Mouse (Mus musculus): Measurements from ENCODE around the gene Umad1. TPM values are rescaled to one million over a fixed set of nuclear protein-coding genes. Genes with fewer than 3 reads are reported as not detected.

Gene Umad1
- total and polyA plus RNA-seq, 3 experiments = 7.6 to 17.5 (median 10.0) TPM

GRCm38 (mm10) chr6:8374712-8375111, 115.6 kb downstream of the Umad1 start:
- dilution Hi-C loops (cut with MboI; ENCODE audit: extremely low pct_ligation_motif_present, extremely low pct_unique_long_range_greater_than_20kb, low sequenced_read_pairs) = no loop called here
- no peak for TF ChIP-seq MXI1 (IDR thresholded peaks at IDR 0.05; ENCODE audit: low read depth, low read length)
- TF ChIP-seq USF1 (IDR thresholded peaks at IDR 0.05; ENCODE audit: low read depth, low read length) = no peak
- no peak for TF ChIP-seq NRF1 (IDR thresholded peaks at IDR 0.05; ENCODE audit: low read depth, low read length)
- TF ChIP-seq E2F4 (IDR thresholded peaks at IDR 0.05; ENCODE audit: insufficient replicate concordance, low read depth, low read length) = no peak
- no peak for TF ChIP-seq CTCF (conservative IDR thresholded peaks at IDR 0.05 in 1 of 2, IDR thresholded peaks at IDR 0.05 in 1 of 2; ENCODE audit: low read depth in 2 of 2, low read length in 2 of 2)
- TF ChIP-seq MEF2A (IDR thresholded peaks at IDR 0.05; ENCODE audit: borderline replicate concordance, low read depth, low read length) = no peak
- in situ Hi-C loops (cut with MboI; ENCODE audit: low pct_ligation_motif_present, low pct_unique_long_range_greater_than_20kb, low sequenced_read_pairs) = no loop called here
- H3K4me3 ChIP-seq (replicated peaks in 1 of 3; ENCODE audit: low read depth in 2 of 3, low read length in 2 of 3, poor library complexity in 1 of 3) = no peak overlapping the region
- no peak overlapping the region for H3K4me2 ChIP-seq (ENCODE audit: insufficient read depth, low read depth, poor library complexity, severe bottlenecking)
- H3K79me2 ChIP-seq (replicated peaks; ENCODE audit: control insufficient read depth, extremely low read depth, insufficient read depth, poor library complexity, severe bottlenecking) = no peaks in the 10 kb centered on the region
- no peak overlapping the region for H3K27ac ChIP-seq (ENCODE audit: insufficient read depth, low read depth)
- no peaks in the 10 kb centered on the region for H3K27me3 ChIP-seq (replicated peaks)
- no peak for DNase-seq (ENCODE audit: extremely low read depth)
- peaks cover 3 to 10% of the 10 kb centered on the region in 2 experiments for H3K36me3 ChIP-seq (replicated peaks in 1 of 2; ENCODE audit: control insufficient read depth in 1 of 2, insufficient read depth in 1 of 2, low read length in 1 of 2)
- no peaks in the 10 kb centered on the region for H3K9me3 ChIP-seq (replicated peaks; ENCODE audit: low read length)
- H3K9ac ChIP-seq (ENCODE audit: insufficient read depth, low read depth) = no peak overlapping the region
- H3K4me1 ChIP-seq (ENCODE audit: control insufficient read depth in 1 of 2, insufficient read depth in 2 of 2) = no peaks in the 10 kb centered on the region

DNA sequence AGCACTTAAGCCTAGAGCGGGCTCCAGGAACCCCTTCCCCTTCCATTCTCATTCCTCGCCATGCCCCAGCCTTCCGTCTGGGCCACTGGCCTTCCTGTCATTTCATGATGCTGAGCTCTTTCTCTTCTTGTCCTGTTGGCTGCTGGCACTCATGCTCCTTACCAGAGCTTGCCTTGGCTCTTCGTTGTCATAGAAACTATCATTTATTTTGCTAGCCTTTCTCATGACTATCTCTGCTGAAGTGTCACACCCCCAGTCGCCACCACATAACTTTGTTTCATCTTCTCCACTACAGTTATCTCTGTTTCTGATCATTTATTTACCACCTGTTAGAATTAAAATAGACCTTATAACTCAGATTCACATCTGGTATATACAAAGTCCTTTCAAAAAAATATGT, 117.3 kb downstream of the Umad1 start:
- dilution Hi-C loops (cut with MboI; ENCODE audit: extremely low pct_ligation_motif_present, extremely low pct_unique_long_range_greater_than_20kb, low sequenced_read_pairs) = no loop called here

GRCm38 (mm10) chr6:8377667-8378066, 118.6 kb downstream of the Umad1 start:
- Histone ChIP-seq H3K4me3 (replicated peaks in 1 of 3; ENCODE audit: low read depth in 2 of 3, low read length in 2 of 3, poor library complexity in 1 of 3) (no peak overlapping the region), H3K27ac (ENCODE audit: insufficient read depth, low read depth) (no peak overlapping the region), H3K4me2 (ENCODE audit: insufficient read depth, low read depth, poor library complexity, severe bottlenecking) (no peak overlapping the region), H3K9ac (ENCODE audit: insufficient read depth, low read depth) (no peak overlapping the region), H3K79me2 (replicated peaks; ENCODE audit: control insufficient read depth, extremely low read depth, insufficient read depth, poor library complexity, severe bottlenecking) (no peaks in the 10 kb centered on the region), H3K36me3 (replicated peaks in 1 of 2; ENCODE audit: control insufficient read depth in 1 of 2, insufficient read depth in 1 of 2, low read length in 1 of 2) (peaks cover 0 to 8% of the 10 kb centered on the region in 2 experiments), H3K27me3 (replicated peaks) (no peaks in the 10 kb centered on the region), H3K9me3 (replicated peaks; ENCODE audit: low read length) (no peaks in the 10 kb centered on the region), H3K4me1 (ENCODE audit: control insufficient read depth in 1 of 2, insufficient read depth in 2 of 2) (no peaks in the 10 kb centered on the region)
- dilution Hi-C loops (cut with MboI; ENCODE audit: extremely low pct_ligation_motif_present, extremely low pct_unique_long_range_greater_than_20kb, low sequenced_read_pairs) (no loop called here), in situ Hi-C loops (cut with MboI; ENCODE audit: low pct_ligation_motif_present, low pct_unique_long_range_greater_than_20kb, low sequenced_read_pairs) (no loop called here)
- no peak for TF ChIP-seq ZC3H11A (IDR thresholded peaks at IDR 0.05; ENCODE audit: low read depth, low read length)
- no peak for DNase-seq (ENCODE audit: extremely low read depth)

More for the DNA sequence above, 117.3 kb downstream of the Umad1 start:
- Histone ChIP-seq H3K9me3 (replicated peaks; ENCODE audit: low read length) (no peaks in the 10 kb centered on the region), H3K79me2 (replicated peaks; ENCODE audit: control insufficient read depth, extremely low read depth, insufficient read depth, poor library complexity, severe bottlenecking) (no peaks in the 10 kb centered on the region), H3K36me3 (replicated peaks in 1 of 2; ENCODE audit: control insufficient read depth in 1 of 2, insufficient read depth in 1 of 2, low read length in 1 of 2) (peaks cover 3 to 10% of the 10 kb centered on the region in 2 experiments), H3K4me3 (replicated peaks in 1 of 3; ENCODE audit: low read depth in 2 of 3, low read length in 2 of 3, poor library complexity in 1 of 3) (no peak overlapping the region), H3K27me3 (replicated peaks) (no peaks in the 10 kb centered on the region), H3K27ac (ENCODE audit: insufficient read depth, low read depth) (no peak overlapping the region), H3K4me1 (ENCODE audit: control insufficient read depth in 1 of 2, insufficient read depth in 2 of 2) (no peaks in the 10 kb centered on the region), H3K4me2 (ENCODE audit: insufficient read depth, low read depth, poor library complexity, severe bottlenecking) (no peak overlapping the region), H3K9ac (ENCODE audit: insufficient read depth, low read depth) (no peak overlapping the region)
- DNase-seq (ENCODE audit: extremely low read depth) = no peak
- TF ChIP-seq MAZ (IDR thresholded peaks at IDR 0.05; ENCODE audit: low read depth, low read length) = no peak
- TF ChIP-seq CTCF (conservative IDR thresholded peaks at IDR 0.05 in 1 of 2, IDR thresholded peaks at IDR 0.05 in 1 of 2; ENCODE audit: low read depth in 2 of 2, low read length in 2 of 2) = no peak
- TF ChIP-seq MXI1 (IDR thresholded peaks at IDR 0.05; ENCODE audit: low read depth, low read length) = no peak
- TF ChIP-seq ZNF384 (IDR thresholded peaks at IDR 0.05; ENCODE audit: low read depth, low read length) = no peak
- no peak for TF ChIP-seq USF1 (IDR thresholded peaks at IDR 0.05; ENCODE audit: low read depth, low read length)
- TF ChIP-seq ZC3H11A (IDR thresholded peaks at IDR 0.05; ENCODE audit: low read depth, low read length) = no peak
- no peak for TF ChIP-seq CHD2 (IDR thresholded peaks at IDR 0.05; ENCODE audit: low read length)
- TF ChIP-seq ZMIZ1 (IDR thresholded peaks at IDR 0.05; ENCODE audit: low read depth, low read length) = no peak
- no peak for TF ChIP-seq JUND (conservative IDR thresholded peaks at IDR 0.05; ENCODE audit: low read depth, low read length)
- no peak for TF ChIP-seq ELF1 (IDR thresholded peaks at IDR 0.05; ENCODE audit: low read depth, low read length)
- no peak for TF ChIP-seq TBP (conservative IDR thresholded peaks at IDR 0.05; ENCODE audit: low read depth, low read length)
- no peak for TF ChIP-seq RAD21 (IDR thresholded peaks at IDR 0.05; ENCODE audit: low read depth, low read length)
- TF ChIP-seq UBTF (IDR thresholded peaks at IDR 0.05; ENCODE audit: low read depth, low read length) = no peak
- no peak for TF ChIP-seq GABPA (IDR thresholded peaks at IDR 0.05; ENCODE audit: insufficient replicate concordance, low read depth, low read length)
- no peak for TF ChIP-seq RCOR1 (conservative IDR thresholded peaks at IDR 0.05; ENCODE audit: low read depth, low read length)
- in situ Hi-C loops (cut with MboI; ENCODE audit: low pct_ligation_motif_present, low pct_unique_long_range_greater_than_20kb, low sequenced_read_pairs) = no loop called here

Measured in CH12.LX (cell line).